Mouse (Mus musculus): ENCODE measurements around the gene Eif4a1.
"Not testable (repeated sequence)": the region's sequence is repeated elsewhere in the genome, so short reads cannot be mapped to it uniquely, and the experiment has no call there.

The Eif4a1 gene

DNA sequence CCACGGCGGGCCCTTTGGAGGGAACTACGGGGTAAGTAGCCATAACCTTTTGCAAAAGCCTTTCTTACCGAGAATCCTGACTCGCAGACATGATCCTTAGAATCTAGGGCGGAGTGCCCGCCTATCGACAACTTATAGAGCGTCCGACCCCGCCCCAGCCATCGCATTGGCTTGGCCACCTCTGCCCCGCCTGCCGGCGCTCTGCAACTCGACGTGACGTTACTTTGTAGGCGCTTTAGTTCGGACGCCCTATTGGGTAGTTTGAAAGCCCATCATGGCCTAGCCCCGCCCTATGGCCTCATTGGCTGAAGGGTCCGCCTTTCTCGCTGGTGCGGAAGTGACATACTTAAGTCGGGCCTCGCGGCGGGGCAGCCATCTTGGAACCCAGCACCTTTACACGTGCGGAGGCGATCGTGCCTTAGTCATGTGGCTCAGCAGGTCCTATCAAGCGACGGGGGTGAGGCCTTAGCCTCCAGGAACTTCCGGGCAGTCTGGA, at the start of gene Eif4a1:
TSS of gene Eif4a1 (minus strand) at position 213 of the 496 bp plus-strand sequence.
- DNase-seq (ENCODE audit: low read depth in 1 of 2, low spot score in 2 of 2): peak; percentile 99 to 100

GRCm38 (mm10) chr11:69720852-69721251, 48.6 kb upstream of the Eif4a1 start:
- no peak for DNase-seq (ENCODE audit: low read depth in 1 of 2, low spot score in 2 of 2)

GRCm38 (mm10) chr11:69719423-69719822, 47.2 kb upstream of the Eif4a1 start:
- no peak for DNase-seq (ENCODE audit: low read depth in 1 of 2, low spot score in 2 of 2)

GRCm38 (mm10) chr11:69718661-69719060, 46.4 kb upstream of the Eif4a1 start:
- DNase-seq (ENCODE audit: low read depth in 1 of 2, low spot score in 2 of 2): no peak

DNA sequence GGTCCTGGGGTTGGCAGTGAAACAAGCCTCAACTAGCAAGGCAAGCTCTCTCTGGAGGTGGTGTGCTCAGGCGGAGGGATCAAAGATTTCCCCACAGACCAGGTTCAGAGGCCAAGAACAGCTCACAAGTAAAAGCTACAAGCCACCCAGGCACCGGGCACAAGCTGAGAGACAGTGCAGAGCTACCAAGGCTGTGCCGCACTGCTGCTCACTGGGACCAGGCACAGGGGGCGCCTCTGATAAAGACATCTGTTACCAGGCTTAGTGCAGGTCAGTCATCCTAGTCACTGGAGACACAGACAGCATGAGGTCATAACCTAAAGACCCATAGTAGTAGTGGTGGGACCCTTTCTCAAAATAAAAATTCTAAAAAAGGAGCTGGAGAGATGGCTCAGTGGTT, 44.7 kb upstream of the Eif4a1 start:
- DNase-seq (ENCODE audit: low read depth in 1 of 2, low spot score in 2 of 2): no peak

DNA sequence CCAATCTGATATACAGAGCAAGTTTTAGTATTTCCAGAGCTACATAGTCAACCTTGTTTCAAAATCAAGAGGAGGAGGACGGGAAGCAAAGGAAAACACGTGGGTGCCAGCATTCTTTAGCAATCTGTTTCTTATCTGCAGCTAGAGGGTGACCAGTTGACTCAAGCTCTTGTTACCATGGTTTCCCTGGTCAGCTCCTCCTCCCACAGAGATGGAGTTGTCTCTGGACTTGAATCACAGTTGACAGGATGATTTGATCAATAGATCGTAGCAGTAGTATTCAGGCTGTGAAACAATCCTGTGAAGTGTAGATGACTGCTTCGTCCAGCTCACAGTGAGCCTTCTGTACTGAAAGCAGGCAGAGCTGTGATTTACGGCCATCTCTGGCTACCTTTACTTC, 43.7 kb upstream of the Eif4a1 start:
- DNase-seq (ENCODE audit: low read depth in 1 of 2, low spot score in 2 of 2): no peak

DNA sequence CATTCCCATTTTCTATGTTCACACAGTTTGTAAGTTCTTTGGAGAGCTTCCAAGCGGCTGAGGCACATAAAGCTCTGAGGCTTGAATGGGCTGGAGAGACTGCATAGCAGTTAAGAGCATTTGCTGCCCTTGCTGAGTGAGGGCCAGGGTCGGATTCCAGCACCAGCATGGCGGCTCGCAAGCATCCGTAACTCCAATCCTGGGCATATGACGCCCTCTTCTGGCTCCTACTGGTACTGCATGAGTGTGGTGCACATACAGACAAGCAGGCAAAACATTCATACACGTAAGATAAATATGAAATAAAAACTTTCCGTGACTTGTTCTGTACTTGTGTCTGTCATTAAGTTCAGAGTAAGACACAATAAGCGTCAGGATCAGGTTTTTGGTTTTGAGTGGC, 43.3 kb upstream of the Eif4a1 start:
- DNase-seq (ENCODE audit: low read depth in 1 of 2, low spot score in 2 of 2): peak in 1 of 2 experiments; percentile 49

GRCm38 (mm10) chr11:69714636-69715329, 42.6 kb upstream of the Eif4a1 start:
- no peak for DNase-seq (ENCODE audit: low read depth in 1 of 2, low spot score in 2 of 2)

DNA sequence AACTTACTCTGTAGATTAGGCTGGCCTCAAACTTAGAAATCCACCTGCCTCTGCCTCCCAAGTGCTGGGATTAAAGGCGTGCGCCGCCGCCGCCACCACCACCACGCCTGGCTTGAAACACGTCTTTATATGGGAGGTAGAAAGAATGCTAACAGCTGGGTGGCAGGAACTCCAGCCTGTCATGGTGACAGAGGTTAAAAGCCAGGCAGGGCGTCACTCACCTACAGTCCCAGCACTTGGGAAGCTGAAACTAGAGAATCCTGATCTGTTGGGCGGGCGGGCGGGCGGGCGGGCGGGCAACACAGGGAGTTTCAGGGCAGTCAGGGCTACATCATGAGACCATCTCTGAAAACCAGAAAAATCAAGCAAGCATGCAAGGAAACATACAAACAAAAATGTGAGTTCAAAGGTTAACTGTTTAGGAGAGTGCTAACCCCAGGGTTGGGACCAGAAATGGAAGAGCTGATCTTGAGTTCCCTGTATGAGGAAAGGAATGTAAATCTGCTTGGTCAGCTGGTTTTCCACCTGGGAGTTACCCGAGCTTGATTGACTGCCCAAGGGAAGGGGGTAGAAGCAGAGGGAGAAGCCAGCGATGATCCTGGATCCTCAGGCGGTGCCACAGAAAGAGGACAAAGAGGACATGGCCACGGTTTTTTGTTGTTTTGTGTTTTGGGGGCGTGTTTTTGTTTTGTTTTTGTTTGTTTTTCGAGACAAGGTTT, 40.9 kb upstream of the Eif4a1 start:
- no peak for DNase-seq (ENCODE audit: low read depth in 1 of 2, low spot score in 2 of 2)

DNA sequence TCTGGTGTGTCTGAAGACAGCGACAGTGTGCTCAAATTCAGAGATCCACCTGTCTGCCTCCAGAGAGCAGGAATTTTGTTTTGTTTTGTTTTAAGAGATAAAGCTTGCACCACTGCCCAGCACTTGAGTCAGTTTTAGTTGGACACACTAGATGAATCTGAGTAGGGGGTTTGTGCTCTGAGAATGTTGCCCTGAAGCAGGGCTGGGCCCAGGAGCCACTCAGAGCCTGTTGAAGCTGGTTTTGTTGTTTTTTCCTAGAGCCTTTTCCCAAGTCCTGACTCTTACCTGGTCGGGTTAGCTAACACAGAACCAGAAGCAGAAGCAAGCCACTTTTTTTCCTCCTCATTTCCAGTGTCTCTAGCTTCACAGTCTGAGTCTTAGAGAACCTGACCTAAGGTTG, 38.9 kb upstream of the Eif4a1 start:
- no peak for DNase-seq (ENCODE audit: low read depth in 1 of 2, low spot score in 2 of 2)

- DNase-seq (ENCODE audit: low read depth in 1 of 2, low spot score in 2 of 2): no peak
Observed at GRCm38 (mm10) chr11:69710470-69710869, 38.2 kb upstream of the Eif4a1 start.

DNA sequence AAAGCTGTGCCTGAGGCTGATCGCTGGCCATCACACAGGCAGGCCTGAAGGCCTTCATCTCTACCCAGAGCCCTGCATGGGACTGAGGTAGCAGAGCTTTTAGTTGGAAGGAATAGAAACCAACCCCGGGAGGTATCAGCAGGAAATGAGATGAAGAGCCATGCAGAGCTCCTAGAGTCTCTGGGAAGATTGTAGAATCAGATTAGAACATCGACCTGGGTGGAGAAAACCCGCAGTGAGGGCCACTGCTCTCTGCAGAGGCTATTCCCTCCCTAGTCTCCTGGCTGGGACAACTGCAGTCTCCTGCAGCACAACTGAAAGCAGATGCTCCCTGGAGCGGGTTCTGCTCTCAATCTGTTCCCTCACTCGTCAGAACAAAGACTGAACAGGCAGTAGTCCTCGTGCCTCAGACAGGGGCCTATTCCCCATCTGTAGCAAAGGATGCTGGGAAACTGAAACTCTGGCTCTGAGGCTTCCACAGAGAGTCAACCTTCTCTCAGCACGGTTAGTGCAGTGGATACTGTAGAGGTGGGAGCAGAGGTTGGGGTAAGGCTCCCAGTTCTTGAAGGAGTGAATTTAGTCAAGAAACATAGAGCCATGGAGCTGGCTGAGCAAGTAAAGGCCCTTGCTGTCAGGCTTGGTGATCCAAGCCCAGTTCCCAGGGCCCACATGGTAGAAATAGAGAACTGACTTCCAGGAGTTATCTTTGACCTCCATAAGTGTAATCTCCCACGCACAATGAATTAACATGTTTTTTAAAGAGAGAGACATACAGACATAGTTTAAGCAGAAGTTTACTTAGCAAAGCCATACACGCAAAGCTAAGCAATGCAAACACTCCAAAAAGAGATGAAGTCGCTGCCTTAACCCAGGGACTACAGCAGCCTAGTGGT, 37.6 kb upstream of the Eif4a1 start:
- DNase-seq (ENCODE audit: low read depth in 1 of 2, low spot score in 2 of 2): no peak

GRCm38 (mm10) chr11:69708614-69709265, 36.5 kb upstream of the Eif4a1 start:
- DNase-seq (ENCODE audit: low read depth in 1 of 2, low spot score in 2 of 2): no peak

- no peak for DNase-seq (ENCODE audit: low read depth in 1 of 2, low spot score in 2 of 2)
Observed at GRCm38 (mm10) chr11:69707873-69708381, 35.7 kb upstream of the Eif4a1 start.

- no peak for DNase-seq (ENCODE audit: low read depth in 1 of 2, low spot score in 2 of 2)
Observed at GRCm38 (mm10) chr11:69707480-69707847, 35.2 kb upstream of the Eif4a1 start.

- DNase-seq (ENCODE audit: low read depth in 1 of 2, low spot score in 2 of 2): no peak
Observed at GRCm38 (mm10) chr11:69706775-69707479, 34.7 kb upstream of the Eif4a1 start.

- no peak for DNase-seq (ENCODE audit: low read depth in 1 of 2, low spot score in 2 of 2)
Observed at GRCm38 (mm10) chr11:69704613-69705010, 32.4 kb upstream of the Eif4a1 start.

DNA sequence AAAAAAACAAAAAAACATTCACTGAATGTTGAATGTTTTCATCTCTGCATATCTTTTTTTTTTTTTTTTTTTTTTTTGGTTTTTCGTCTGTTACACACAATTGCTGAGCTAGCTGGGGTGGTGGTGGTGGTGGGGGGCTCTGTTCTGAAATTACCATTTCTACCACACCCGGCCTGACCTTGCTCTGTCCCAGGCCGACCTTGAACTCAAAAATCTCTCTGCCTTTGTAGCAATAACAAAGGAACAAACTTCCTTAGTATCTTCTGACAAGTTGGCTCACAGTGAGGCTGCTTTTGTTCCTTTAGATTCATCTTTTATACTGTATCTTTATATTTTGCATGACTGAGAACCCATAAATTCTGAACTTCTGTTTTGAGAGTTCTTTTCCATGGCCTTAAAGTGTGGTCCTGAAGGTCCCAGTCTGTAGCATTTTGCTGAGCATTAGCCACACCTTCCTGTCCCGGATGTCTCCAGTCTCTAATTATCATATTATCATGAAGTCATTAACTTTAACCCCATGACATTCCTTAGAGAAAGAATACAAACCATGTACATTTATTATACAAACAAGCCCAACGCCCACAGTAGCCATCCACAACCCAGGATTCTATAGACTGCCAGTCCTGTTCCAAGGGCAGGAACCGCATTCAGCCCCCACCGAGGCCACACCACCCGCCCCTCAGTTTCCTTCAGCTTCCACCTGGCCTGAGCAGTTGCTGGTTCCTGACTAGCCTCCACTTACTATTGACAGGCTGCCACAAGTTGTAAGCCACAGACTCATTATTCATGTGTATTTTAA, 31.8 kb upstream of the Eif4a1 start:
- DNase-seq (ENCODE audit: low read depth in 1 of 2, low spot score in 2 of 2): no peak

DNA sequence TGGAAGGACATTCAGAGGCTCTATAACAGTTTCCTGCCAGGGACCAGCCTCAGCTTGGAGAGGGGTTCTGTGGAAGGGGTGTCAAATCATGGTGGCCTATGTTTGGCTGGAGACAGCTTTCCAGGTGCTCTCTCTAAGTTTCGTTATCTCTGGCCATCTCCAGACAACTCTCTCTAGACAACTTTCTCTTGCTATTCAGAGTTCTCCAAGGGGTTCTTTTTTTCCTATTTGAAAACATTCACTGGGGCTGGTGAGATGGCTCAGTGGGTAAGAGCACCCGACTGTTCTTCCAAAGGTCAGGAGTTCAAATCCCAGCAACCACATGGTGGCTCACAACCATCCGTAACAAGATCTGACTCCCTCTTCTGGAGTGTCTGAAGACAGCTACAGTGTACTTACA, 31.2 kb upstream of the Eif4a1 start:
- not testable (repeated sequence) for DNase-seq (ENCODE audit: low read depth in 1 of 2, low spot score in 2 of 2)

Data from monocyte, adult 2 months (primary cell).